Mouse (Mus musculus): Measurements from ENCODE around the gene Myoz2. TPM values are rescaled to one million over a fixed set of nuclear protein-coding genes. Genes with fewer than 3 reads are reported as not detected.

Gene Myoz2
- polyA plus RNA-seq, 1 experiment: 0.06 TPM

GRCm38 (mm10) chr3:122974833-122975232, 60.0 kb downstream of the Myoz2 start:
- H3K4me3 ChIP-seq (ENCODE audit: insufficient read depth, poor library complexity, severe bottlenecking): no peak overlapping the region
- H3K79me3 ChIP-seq (ENCODE audit: low read depth): no peaks in the 10 kb centered on the region
- H3ac ChIP-seq (ENCODE audit: control insufficient read depth, insufficient read length, low read depth): no peak overlapping the region
- no peaks in the 10 kb centered on the region for H3K27me3 ChIP-seq (ENCODE audit: control insufficient read depth, insufficient read depth, insufficient read length)
- H3K36me3 ChIP-seq (ENCODE audit: control insufficient read depth, insufficient read depth): peaks cover 11% of the 10 kb centered on the region
- H3K79me2 ChIP-seq (ENCODE audit: control insufficient read depth, insufficient read depth): no peaks in the 10 kb centered on the region
- TF ChIP-seq CTCF (IDR thresholded peaks at IDR 0.05; ENCODE audit: control insufficient read depth, insufficient read depth, insufficient read length) (no peak), CEBPB (IDR thresholded peaks at IDR 0.05; ENCODE audit: low read depth) (no peak), FOSL1 (IDR thresholded peaks at IDR 0.05; ENCODE audit: insufficient read depth, low read length, poor library complexity, severe bottlenecking) (no peak), MYOG (IDR thresholded peaks at IDR 0.05; ENCODE audit: control insufficient read depth, extremely low read depth, insufficient read length) (no peak), MAX (IDR thresholded peaks at IDR 0.05) (no peak), MYOD1 (IDR thresholded peaks at IDR 0.05; ENCODE audit: control insufficient read depth, insufficient read length, low read depth) (no peak), USF1 (IDR thresholded peaks at IDR 0.05; ENCODE audit: low read depth) (no peak)

GRCm38 (mm10) chr3:122972126-122972822, 62.5 kb downstream of the Myoz2 start:
- Histone ChIP-seq H3K4me3 (ENCODE audit: insufficient read depth, poor library complexity, severe bottlenecking) (no peak overlapping the region), H3K36me3 (ENCODE audit: control insufficient read depth, insufficient read depth) (peaks cover 6% of the 10 kb centered on the region), H3K79me3 (ENCODE audit: low read depth) (no peaks in the 10 kb centered on the region), H3K79me2 (ENCODE audit: control insufficient read depth, insufficient read depth) (no peaks in the 10 kb centered on the region), H3ac (ENCODE audit: control insufficient read depth, insufficient read length, low read depth) (no peak overlapping the region), H3K27me3 (ENCODE audit: control insufficient read depth, insufficient read depth, insufficient read length) (no peaks in the 10 kb centered on the region)
- TF ChIP-seq MYOD1 (IDR thresholded peaks at IDR 0.05; ENCODE audit: control insufficient read depth, insufficient read length, low read depth): no peak
- TF ChIP-seq MAX (IDR thresholded peaks at IDR 0.05): no peak
- TF ChIP-seq FOSL1 (IDR thresholded peaks at IDR 0.05; ENCODE audit: insufficient read depth, low read length, poor library complexity, severe bottlenecking): no peak
- TF ChIP-seq USF1 (IDR thresholded peaks at IDR 0.05; ENCODE audit: low read depth): no peak
- no peak for TF ChIP-seq CEBPB (IDR thresholded peaks at IDR 0.05; ENCODE audit: low read depth)
- TF ChIP-seq MYOG (IDR thresholded peaks at IDR 0.05; ENCODE audit: control insufficient read depth, extremely low read depth, insufficient read length): no peak
- no peak for TF ChIP-seq CTCF (IDR thresholded peaks at IDR 0.05; ENCODE audit: control insufficient read depth, insufficient read depth, insufficient read length)

GRCm38 (mm10) chr3:122968391-122968790, 66.4 kb downstream of the Myoz2 start:
- H3ac ChIP-seq (ENCODE audit: control insufficient read depth, insufficient read length, low read depth): no peak overlapping the region
- H3K4me3 ChIP-seq (ENCODE audit: insufficient read depth, poor library complexity, severe bottlenecking): no peak overlapping the region
- H3K27me3 ChIP-seq (ENCODE audit: control insufficient read depth, insufficient read depth, insufficient read length): no peaks in the 10 kb centered on the region
- no peaks in the 10 kb centered on the region for H3K79me3 ChIP-seq (ENCODE audit: low read depth)
- TF ChIP-seq CEBPB (IDR thresholded peaks at IDR 0.05; ENCODE audit: low read depth) (no peak), USF1 (IDR thresholded peaks at IDR 0.05; ENCODE audit: low read depth) (no peak), MAX (IDR thresholded peaks at IDR 0.05) (no peak), MYOD1 (IDR thresholded peaks at IDR 0.05; ENCODE audit: control insufficient read depth, insufficient read length, low read depth) (no peak), MYOG (IDR thresholded peaks at IDR 0.05; ENCODE audit: control insufficient read depth, extremely low read depth, insufficient read length) (no peak), FOSL1 (IDR thresholded peaks at IDR 0.05; ENCODE audit: insufficient read depth, low read length, poor library complexity, severe bottlenecking) (no peak), CTCF (IDR thresholded peaks at IDR 0.05; ENCODE audit: control insufficient read depth, insufficient read depth, insufficient read length) (no peak)
- peaks cover 3% of the 10 kb centered on the region for H3K36me3 ChIP-seq (ENCODE audit: control insufficient read depth, insufficient read depth)
- H3K79me2 ChIP-seq (ENCODE audit: control insufficient read depth, insufficient read depth): no peaks in the 10 kb centered on the region

- H3K4me3 ChIP-seq (ENCODE audit: insufficient read depth, poor library complexity, severe bottlenecking): no peak overlapping the region
- H3K79me3 ChIP-seq (ENCODE audit: low read depth): no peaks in the 10 kb centered on the region
- TF ChIP-seq FOSL1 (IDR thresholded peaks at IDR 0.05; ENCODE audit: insufficient read depth, low read length, poor library complexity, severe bottlenecking) (no peak), CTCF (IDR thresholded peaks at IDR 0.05; ENCODE audit: control insufficient read depth, insufficient read depth, insufficient read length) (no peak), USF1 (IDR thresholded peaks at IDR 0.05; ENCODE audit: low read depth) (no peak), MYOD1 (IDR thresholded peaks at IDR 0.05; ENCODE audit: control insufficient read depth, insufficient read length, low read depth) (no peak), MAX (IDR thresholded peaks at IDR 0.05) (no peak), CEBPB (IDR thresholded peaks at IDR 0.05; ENCODE audit: low read depth) (no peak), MYOG (IDR thresholded peaks at IDR 0.05; ENCODE audit: control insufficient read depth, extremely low read depth, insufficient read length) (no peak)
- H3K79me2 ChIP-seq (ENCODE audit: control insufficient read depth, insufficient read depth): no peaks in the 10 kb centered on the region
- H3K27me3 ChIP-seq (ENCODE audit: control insufficient read depth, insufficient read depth, insufficient read length): no peaks in the 10 kb centered on the region
- H3ac ChIP-seq (ENCODE audit: control insufficient read depth, insufficient read length, low read depth): no peak overlapping the region
- H3K36me3 ChIP-seq (ENCODE audit: control insufficient read depth, insufficient read depth): peaks cover 8% of the 10 kb centered on the region
These were observed 70.5 kb downstream of the Myoz2 start for GRCm38 (mm10) chr3:122964301-122964700.

Small RNA genes lying within 50 kb of the gene (microRNA-seq; reads per million reads assigned to microRNA genes)
- not detected for gene Gm22066 (ENCODE audit: borderline microRNAs expressed)

Other genes starting within 250 kb of the Myoz2 start
- not detected for gene Fabp2, start 139.9 kb downstream of the Myoz2 start, polyA plus RNA-seq (2012; fragmentation: generic; extraction: Trizol)
- not detected for gene Gm10959, start 115.7 kb downstream of the Myoz2 start, polyA plus RNA-seq (2012; fragmentation: generic; extraction: Trizol)
- gene 1810037I17Rik, start 110.8 kb downstream of the Myoz2 start, polyA plus RNA-seq (2012; fragmentation: generic; extraction: Trizol): 64.2 TPM
- 1.7 TPM for gene Usp53, start 50.5 kb downstream of the Myoz2 start, polyA plus RNA-seq (2012; fragmentation: generic; extraction: Trizol)
- 7.2 TPM for gene Synpo2, start 201.1 kb upstream of the Myoz2 start, polyA plus RNA-seq (2012; fragmentation: generic; extraction: Trizol)
- gene Sec24d, start 232.4 kb upstream of the Myoz2 start, polyA plus RNA-seq (2012; fragmentation: generic; extraction: Trizol): 69.0 TPM